Mouse (Mus musculus): ENCODE measurements around the gene Ubiad1.

Gene Ubiad1

GRCm38 (mm10) chr4:148453707-148454106 lies 9.1 kb upstream of the Ubiad1 start:
- no peak for DNase-seq (ENCODE audit: low spot score in 2 of 2)

- DNase-seq (ENCODE audit: low spot score in 2 of 2) = no peak
Observed at GRCm38 (mm10) chr4:148448853-148449245, 4.3 kb upstream of the Ubiad1 start.

- peak; percentile 90 to 94 for DNase-seq (ENCODE audit: low spot score in 2 of 2)
Observed at GRCm38 (mm10) chr4:148448179-148448852, 3.7 kb upstream of the Ubiad1 start, which contains the start of gene Mtor. Mtor (plus strand) TSS chr4:148448611.

GRCm38 (mm10) chr4:148442598-148442997 lies 2.0 kb downstream of the Ubiad1 start:
- DNase-seq (ENCODE audit: low spot score in 2 of 2) = no peak

- no peak for DNase-seq (ENCODE audit: low spot score in 2 of 2)
Observed at GRCm38 (mm10) chr4:148441931-148442330, 2.6 kb downstream of the Ubiad1 start.

GRCm38 (mm10) chr4:148435657-148436330 lies 8.8 kb downstream of the Ubiad1 start:
- DNase-seq (ENCODE audit: low spot score in 2 of 2) = peak; percentile 34 to 72

GRCm38 (mm10) chr4:148435106-148435505 lies 9.5 kb downstream of the Ubiad1 start:
- no peak for DNase-seq (ENCODE audit: low spot score in 2 of 2)

- no peak for DNase-seq (ENCODE audit: low spot score in 2 of 2)
Observed at GRCm38 (mm10) chr4:148434554-148434953, 10.0 kb downstream of the Ubiad1 start.

GRCm38 (mm10) chr4:148433813-148434212 lies 10.8 kb downstream of the Ubiad1 start:
- DNase-seq (ENCODE audit: low spot score in 2 of 2) = no peak

- no peak for DNase-seq (ENCODE audit: low spot score in 2 of 2)
Observed at GRCm38 (mm10) chr4:148433336-148433735, 11.2 kb downstream of the Ubiad1 start.

GRCm38 (mm10) chr4:148432488-148432887 lies 12.1 kb downstream of the Ubiad1 start:
- DNase-seq (ENCODE audit: low spot score in 2 of 2) = no peak

- DNase-seq (ENCODE audit: low spot score in 2 of 2) = no peak
Observed at GRCm38 (mm10) chr4:148430880-148431519, 13.6 kb downstream of the Ubiad1 start.

GRCm38 (mm10) chr4:148429686-148430085 lies 14.9 kb downstream of the Ubiad1 start:
- peak; percentile 65 to 81 for DNase-seq (ENCODE audit: low spot score in 2 of 2)

GRCm38 (mm10) chr4:148429121-148429520 lies 15.4 kb downstream of the Ubiad1 start:
- no peak for DNase-seq (ENCODE audit: low spot score in 2 of 2)

- DNase-seq (ENCODE audit: low spot score in 2 of 2) = no peak
Observed at GRCm38 (mm10) chr4:148428544-148428943, 16.0 kb downstream of the Ubiad1 start.

GRCm38 (mm10) chr4:148426950-148427850 lies 17.4 kb downstream of the Ubiad1 start:
- DNase-seq (ENCODE audit: low spot score in 2 of 2) = no peak

- DNase-seq (ENCODE audit: low spot score in 2 of 2) = no peak
Observed at GRCm38 (mm10) chr4:148417559-148417958, 27.0 kb downstream of the Ubiad1 start.

GRCm38 (mm10) chr4:148417074-148417526 lies 27.5 kb downstream of the Ubiad1 start:
- no peak for DNase-seq (ENCODE audit: low spot score in 2 of 2)

GRCm38 (mm10) chr4:148415575-148415974 lies 29.0 kb downstream of the Ubiad1 start:
- DNase-seq (ENCODE audit: low spot score in 2 of 2) = no peak

- no peak for DNase-seq (ENCODE audit: low spot score in 2 of 2)
Observed at GRCm38 (mm10) chr4:148408256-148408975, 36.2 kb downstream of the Ubiad1 start.

- no peak for DNase-seq (ENCODE audit: low spot score in 2 of 2)
Observed at GRCm38 (mm10) chr4:148405255-148405788, 39.2 kb downstream of the Ubiad1 start.
